9 mouse cellular contexts compared by ENCODE assay signal in the genomic region with DNA sequence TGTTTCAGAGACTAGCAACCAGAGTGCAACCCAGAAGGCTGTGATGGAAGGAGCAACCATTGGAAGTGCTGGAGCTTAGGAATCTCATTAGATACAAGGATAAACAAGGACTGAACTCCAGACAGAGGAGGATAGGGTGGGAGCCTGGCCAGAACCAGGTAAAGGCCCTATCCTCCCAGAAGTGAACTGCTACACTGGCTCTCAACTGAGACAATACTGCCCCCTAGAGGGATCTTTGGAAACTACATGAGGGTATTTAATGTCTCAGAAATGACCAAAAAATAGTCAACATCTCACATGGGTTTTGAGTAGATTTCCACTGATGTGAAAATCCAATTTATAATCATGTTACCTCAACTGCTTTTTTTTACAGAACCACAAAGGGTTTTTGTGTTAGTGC. TPM values are rescaled to one million over a fixed set of nuclear protein-coding genes. Genes with fewer than 3 reads are reported as not detected.
DNase-seq lines count a peak whose midpoint lies in the region; ATAC-seq and TF ChIP-seq lines count a peak whose summit lies in the region.
"Had no signal": no experiment of that assay in that cellular context is flagged by ENCODE, and none has a peak within 500 bp of the region (broad histone marks: within the 10 kb centered on the region; RNA-seq: fewer than 3 reads in every experiment).

No protein-coding gene starts in this region.

- H3K9me3 ChIP-seq in intestine, postnatal 0 days (ENCODE audit: control insufficient read depth) = no peaks in the 10 kb centered on the region
- H3K9me3 ChIP-seq in intestine, embryonic 15.5 days = no peaks in the 10 kb centered on the region
- H3K9me3 ChIP-seq: embryonic facial prominence, embryonic 15.5 days had no signal

- no peaks in the 10 kb centered on the region for H3K36me3 ChIP-seq in intestine, postnatal 0 days (ENCODE audit: control insufficient read depth, insufficient read depth)
- no peaks in the 10 kb centered on the region for H3K36me3 ChIP-seq in intestine, embryonic 15.5 days
- H3K36me3 ChIP-seq: embryonic facial prominence, embryonic 15.5 days had no signal

- DNase-seq in CD8-positive naive resting alpha-beta T cell, adult 2 months (ENCODE audit: low read depth in 2 of 2, low spot score in 2 of 2) = peak; percentile 24 to 53
- peak; percentile 68 for DNase-seq in adipocyte (ENCODE audit: low spot score)
- peak; percentile 12 for DNase-seq in lung, adult 2 months
- DNase-seq in thymus, postnatal 25 days = peak; percentile 9

- no peak overlapping the region for H3K27ac ChIP-seq in intestine, postnatal 0 days (ENCODE audit: low read depth, low read length)
- no peak overlapping the region for H3K27ac ChIP-seq in intestine, embryonic 15.5 days
- H3K27ac ChIP-seq: embryonic facial prominence, embryonic 15.5 days had no signal

- H3K4me2 ChIP-seq in intestine, postnatal 0 days (replicated peaks; ENCODE audit: low read depth) = no peak overlapping the region
- H3K4me2 ChIP-seq in intestine, embryonic 15.5 days (replicated peaks) = no peak overlapping the region
- H3K4me2 ChIP-seq: embryonic facial prominence, embryonic 15.5 days had no signal

- TF ChIP-seq CTCF in intestine, postnatal 0 days (IDR thresholded peaks at IDR 0.05; ENCODE audit: low read depth) = peak; percentile 74
- no peak for TF ChIP-seq CTCF in lung, adult 2 months (IDR thresholded peaks at IDR 0.05; ENCODE audit: insufficient read depth, low read length)

- no peak for TF ChIP-seq POLR2A in lung, adult 2 months (IDR thresholded peaks at IDR 0.05; ENCODE audit: borderline replicate concordance, extremely low read depth, low read depth, low read length)

- no peaks in the 10 kb centered on the region for H3K4me1 ChIP-seq in intestine, postnatal 0 days (replicated peaks; ENCODE audit: control insufficient read depth, insufficient read depth, low read length)
- H3K4me1 ChIP-seq in intestine, embryonic 15.5 days (replicated peaks) = no peaks in the 10 kb centered on the region
- no peaks in the 10 kb centered on the region for H3K4me1 ChIP-seq in lung, adult 2 months (ENCODE audit: control insufficient read depth, insufficient read depth, low read length)
- H3K4me1 ChIP-seq: embryonic facial prominence, embryonic 15.5 days had no signal

- no peak overlapping the region for H3K4me3 ChIP-seq in intestine, postnatal 0 days (ENCODE audit: low read depth, low read length)
- H3K4me3 ChIP-seq in intestine, embryonic 15.5 days (replicated peaks) = no peak overlapping the region
- H3K4me3 ChIP-seq in lung, adult 2 months (replicated peaks; ENCODE audit: extremely low read depth, low read depth, low read length) = no peak overlapping the region
- H3K4me3 ChIP-seq: embryonic facial prominence, embryonic 15.5 days had no signal

- H3K27me3 ChIP-seq in intestine, postnatal 0 days (replicated peaks; ENCODE audit: control insufficient read depth, insufficient read depth, low read length) = no peaks in the 10 kb centered on the region
- no peaks in the 10 kb centered on the region for H3K27me3 ChIP-seq in intestine, embryonic 15.5 days (replicated peaks)

- no peak for ATAC-seq in intestine, postnatal 0 days
- no peak for ATAC-seq in intestine, embryonic 15.5 days
- ATAC-seq in granulocyte monocyte progenitor cell, adult 5-6 weeks (replicated peaks; ENCODE audit: poor library complexity, severe bottlenecking) = peak; percentile 71
- ATAC-seq in frontal cortex, adult (ENCODE audit: low TSS enrichment) = no peak; the same call in 1 of the 2 replicates

- no peak overlapping the region for H3K9ac ChIP-seq in intestine, postnatal 0 days (ENCODE audit: low read depth, low read length)
- no peak overlapping the region for H3K9ac ChIP-seq in intestine, embryonic 15.5 days
- H3K9ac ChIP-seq: embryonic facial prominence, embryonic 15.5 days had no signal

RNA-seq across cellular contexts. Expression of gene Rtl9, which starts 47.9 kb away (rescaled TPM):
- 0.09 and 0.12 TPM in 2 replicates for polyA plus RNA-seq in intestine, postnatal 0 days (2015; fragmentation: Nextera tagmentation; extraction: Ambion mirVana)
- 0.39 and 0.45 TPM in 2 replicates for polyA plus RNA-seq in intestine, embryonic 15.5 days (2015; fragmentation: Nextera tagmentation; extraction: Ambion mirVana)
- not detected in 2 replicates for total RNA-seq in granulocyte monocyte progenitor cell, adult 5-6 weeks (2014; fragmentation: Nextera tagmentation)
- total RNA-seq in granulocyte monocyte progenitor cell, adult 5-6 weeks (2017) = not detected in 2 replicates
- 0.17 and 0.37 TPM in 2 replicates for polyA plus RNA-seq in lung, adult 2 months (2012; rRNA removed)

Comparison
In these comparisons a context has a peak if more than half of its experiments do, and no peak if none do; other contexts are left out.
1. DNase-seq: peak in every context shown above with its lines; median percentile 68 in adipocyte; 38 in CD8-positive naive resting alpha-beta T cell, adult 2 months; 12 in lung, adult 2 months; 9 in thymus, postnatal 25 days.